26 mouse cellular contexts compared by ENCODE assay signal in the genomic region with DNA sequence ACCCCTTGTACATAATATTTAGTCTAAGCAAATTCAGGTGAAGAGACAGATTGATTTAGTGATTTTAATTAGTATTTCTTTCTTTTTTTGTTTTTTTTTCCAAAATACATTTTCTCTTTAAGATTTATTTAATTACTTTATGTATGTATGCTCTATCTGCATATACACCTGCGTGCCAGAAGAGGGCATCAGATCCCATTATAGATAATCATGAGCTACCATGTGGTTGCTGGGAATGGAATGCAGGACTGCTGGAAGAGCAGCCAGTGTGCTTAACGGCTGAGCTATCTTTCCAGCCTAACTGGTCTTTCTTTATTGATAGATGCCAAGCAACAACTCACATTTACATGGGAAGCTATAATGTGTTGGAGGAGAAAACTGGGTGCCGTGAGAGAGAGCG.
DNase-seq lines count a peak whose midpoint lies in the region; ATAC-seq and TF ChIP-seq lines count a peak whose summit lies in the region.
"Had no signal": no experiment of that assay in that cellular context is flagged by ENCODE, and none has a peak within 500 bp of the region (broad histone marks: within the 10 kb centered on the region; RNA-seq: fewer than 3 reads in every experiment).

No protein-coding gene starts in this region.

- DNase-seq in layer of hippocampus, adult 2 months (ENCODE audit: low spot score in 2 of 2): no peak
- no peak for DNase-seq in layer of hippocampus, adult 9-11 months
- peak; percentile 10 for DNase-seq in A20 (ENCODE audit: low read depth, low spot score)
- peak; percentile 59 for DNase-seq in R1 (ENCODE audit: low read depth, low spot score)
- no peak for DNase-seq in thymus, postnatal 4 days
- DNase-seq in left cerebral cortex, adult 18-20 months (ENCODE audit: low spot score in 2 of 2): no peak
- DNase-seq: adrenal gland, postnatal 25 days; cerebellum, adult 2 months; cerebellum, postnatal 14 days; heart, adult 2 months; heart, postnatal 4 days; kidney, adult 18-20 months; left cerebral cortex, postnatal 4 days; liver, embryonic 13.5 days; lung, adult 2 months had no signal

- no peaks in the 10 kb centered on the region for H3K27me3 ChIP-seq in E14TG2a.4 (ENCODE audit: insufficient read depth, low read length)
- H3K27me3 ChIP-seq in hindbrain, embryonic 13.5 days: no peaks in the 10 kb centered on the region
- H3K27me3 ChIP-seq: embryonic facial prominence, embryonic 13.5 days; heart, embryonic 12.5 days; kidney, embryonic 15.5 days; liver, embryonic 13.5 days; neural tube, embryonic 13.5 days had no signal

- peak; percentile 44 for TF ChIP-seq CTCF in layer of hippocampus, adult 2 months (conservative IDR thresholded peaks at IDR 0.05)
- TF ChIP-seq CTCF in E14TG2a.4 (conservative IDR thresholded peaks at IDR 0.05; ENCODE audit: low read length): peak; percentile 50

- peaks cover 17% of the 10 kb centered on the region for H3K9me3 ChIP-seq in E14TG2a.4 (ENCODE audit: low read length)
- H3K9me3 ChIP-seq in hindbrain, embryonic 13.5 days: no peaks in the 10 kb centered on the region
- H3K9me3 ChIP-seq: embryonic facial prominence, embryonic 13.5 days; heart, embryonic 12.5 days; kidney, embryonic 15.5 days; liver, embryonic 13.5 days; midbrain, embryonic 10.5 days; neural tube, embryonic 13.5 days had no signal

- H3K36me3 ChIP-seq in E14TG2a.4 (ENCODE audit: insufficient read depth, low read length): no peaks in the 10 kb centered on the region
- no peaks in the 10 kb centered on the region for H3K36me3 ChIP-seq in hindbrain, embryonic 13.5 days
- H3K36me3 ChIP-seq: embryonic facial prominence, embryonic 13.5 days; heart, embryonic 12.5 days; kidney, embryonic 15.5 days; liver, embryonic 13.5 days; midbrain, embryonic 10.5 days; neural tube, embryonic 13.5 days had no signal

- H3K27ac ChIP-seq in layer of hippocampus, adult 2 months: no peak overlapping the region
- H3K27ac ChIP-seq in hindbrain, embryonic 13.5 days: no peak overlapping the region
- H3K27ac ChIP-seq: embryonic facial prominence, embryonic 13.5 days; heart, adult 2 months; hindbrain, embryonic 14.5 days; kidney, embryonic 15.5 days; liver, embryonic 13.5 days; midbrain, embryonic 10.5 days; neural tube, embryonic 13.5 days had no signal

- no peak for ATAC-seq in hindbrain, embryonic 13.5 days (ENCODE audit: low FRiP score)
- ATAC-seq: forebrain, embryonic 16.5 days; midbrain, embryonic 16.5 days had no signal

- no peak overlapping the region for H3K9ac ChIP-seq in hindbrain, embryonic 13.5 days
- H3K9ac ChIP-seq: embryonic facial prominence, embryonic 13.5 days; heart, embryonic 12.5 days; hindbrain, embryonic 14.5 days; kidney, embryonic 15.5 days; liver, embryonic 13.5 days; neural tube, embryonic 13.5 days had no signal

- WGBS in hindbrain, embryonic 13.5 days: 61% methylated on average over 4 of the region's 4 CpGs

- peaks cover 4% of the 10 kb centered on the region; the same call in 1 of the 2 replicates for H3K4me1 ChIP-seq in E14TG2a.4 (replicated peaks; ENCODE audit: low read depth, low read length)
- H3K4me1 ChIP-seq in hindbrain, embryonic 13.5 days (replicated peaks): no peaks in the 10 kb centered on the region
- H3K4me1 ChIP-seq: embryonic facial prominence, embryonic 13.5 days; heart, embryonic 12.5 days; kidney, embryonic 15.5 days; liver, embryonic 13.5 days; midbrain, embryonic 10.5 days; neural tube, embryonic 13.5 days had no signal

- H3K4me3 ChIP-seq in layer of hippocampus, adult 2 months: no peak overlapping the region
- no peak overlapping the region for H3K4me3 ChIP-seq in E14TG2a.4 (replicated peaks; ENCODE audit: low read length)
- no peak overlapping the region for H3K4me3 ChIP-seq in hindbrain, embryonic 13.5 days
- H3K4me3 ChIP-seq: embryonic facial prominence, embryonic 13.5 days; heart, adult 2 months; heart, embryonic 12.5 days; kidney, embryonic 15.5 days; liver, embryonic 13.5 days; midbrain, embryonic 10.5 days; myocyte; neural tube, embryonic 13.5 days had no signal

- no peak overlapping the region for H3K4me2 ChIP-seq in hindbrain, embryonic 13.5 days
- H3K4me2 ChIP-seq: embryonic facial prominence, embryonic 13.5 days; heart, embryonic 12.5 days; hindbrain, embryonic 14.5 days; kidney, embryonic 15.5 days; liver, embryonic 13.5 days; neural tube, embryonic 13.5 days had no signal

Comparison
In these comparisons a context has a peak if more than half of its experiments do, and no peak if none do; other contexts are left out.
1. DNase-seq: peak in A20 (single experiment) and R1 (single experiment); none in layer of hippocampus, adult 2 months (0 of 2), layer of hippocampus, adult 9-11 months (single experiment), thymus, postnatal 4 days (single experiment) and left cerebral cortex, adult 18-20 months (0 of 2).